Mouse (Mus musculus) CH12.LX (cell line): Measurements from ENCODE around the gene Dync1i1. TPM values are rescaled to one million over a fixed set of nuclear protein-coding genes. Genes with fewer than 3 reads are reported as not detected.

Experiments used
- DNase-seq: peaks from one replicate; pipeline ENCODE4 v3.0.0-alpha.2; 2013; ENCODE audit errors: extremely low read depth
- H3K27ac ChIP-seq: 2 replicates; pipeline ENCODE4 v1.5.1; 2012; ENCODE audit warnings: low read depth, mild to moderate bottlenecking, control low read depth, moderate library complexity; ENCODE audit not compliant: insufficient read depth
- H3K27me3 ChIP-seq: replicated peaks from 2 replicates; pipeline ENCODE3; 2012; ENCODE audit warnings: inconsistent platforms
- H3K36me3 ChIP-seq, 2 experiments: replicated peaks in 1 of 2; 2 replicates each; pipeline versions ENCODE3 to v1.6.1; 2012; ENCODE audit warnings: inconsistent platforms in 1 of 2, low read length in 1 of 2, mild to moderate bottlenecking in 1 of 2, mixed read lengths in 1 of 2, moderate library complexity in 1 of 2; ENCODE audit not compliant: control insufficient read depth in 1 of 2, insufficient read depth in 1 of 2
- H3K4me1 ChIP-seq, 2 experiments: 2 replicates each; pipeline ENCODE4 v1.6.1; 2012; ENCODE audit warnings: inconsistent platforms in 1 of 2, moderate library complexity in 1 of 2; ENCODE audit not compliant: insufficient read depth in 2 of 2, control insufficient read depth in 1 of 2
- H3K4me2 ChIP-seq: 2 replicates; pipeline ENCODE4 v1.6.1; 2012; ENCODE audit warnings: low read depth, mild to moderate bottlenecking, control low read depth; ENCODE audit not compliant: poor library complexity, insufficient read depth, severe bottlenecking
- H3K4me3 ChIP-seq, 3 experiments: fragments of 150-350 bp in 1 of 3; sonication (generic) in 1 of 3; replicated peaks in 1 of 3; 2 replicates each; pipeline versions ENCODE3 to v1.5.1; 2011 to 2012; ENCODE audit warnings: low read depth in 2 of 3, low read length in 2 of 3, mild to moderate bottlenecking in 2 of 3, moderate library complexity in 2 of 3, control low read depth in 1 of 3, improper control_type of control experiment in 1 of 3, inconsistent platforms in 1 of 3, mixed read lengths in 1 of 3; ENCODE audit not compliant: poor library complexity in 1 of 3
- H3K79me2 ChIP-seq: replicated peaks from 2 replicates; pipeline ENCODE4 v1.6.1; 2012; ENCODE audit warnings: mild to moderate bottlenecking, moderate library complexity; ENCODE audit not compliant: control insufficient read depth, poor library complexity, insufficient read depth, severe bottlenecking; ENCODE audit errors: extremely low read depth
- H3K9ac ChIP-seq: 2 replicates; pipeline ENCODE4 v1.6.1; 2012; ENCODE audit warnings: low read depth, mild to moderate bottlenecking, control low read depth, moderate library complexity; ENCODE audit not compliant: insufficient read depth
- H3K9me3 ChIP-seq: replicated peaks from 2 replicates; pipeline ENCODE3; 2012; ENCODE audit warnings: low read length, inconsistent platforms, mixed read lengths
- BHLHE40 ChIP-seq: IDR thresholded peaks from 2 replicates; pipeline ENCODE4 v1.6.1; 2011; ENCODE audit warnings: mild to moderate bottlenecking, low read depth, low read length, improper control_type of control experiment
- CHD1 ChIP-seq: IDR thresholded peaks from 2 replicates; pipeline ENCODE4 v1.6.1; 2012; ENCODE audit warnings: low read depth, low read length, improper control_type of control experiment, inconsistent platforms
- ETS1 ChIP-seq: conservative IDR thresholded peaks from 2 replicates; pipeline ENCODE4 v1.6.1; 2012; ENCODE audit warnings: low read depth, mild to moderate bottlenecking, inconsistent platforms, low read length, improper control_type of control experiment, moderate library complexity
- GABPA ChIP-seq: IDR thresholded peaks from 2 replicates; pipeline ENCODE4 v1.6.1; 2012; ENCODE audit warnings: low read depth, low read length, improper control_type of control experiment, inconsistent platforms; ENCODE audit not compliant: insufficient replicate concordance
- MEF2A ChIP-seq: IDR thresholded peaks from 2 replicates; pipeline ENCODE4 v1.6.1; 2014; ENCODE audit warnings: low read depth, mild to moderate bottlenecking, inconsistent platforms, low read length, improper control_type of control experiment, borderline replicate concordance
- MXI1 ChIP-seq: IDR thresholded peaks from 2 replicates; pipeline ENCODE4 v1.6.1; 2011; ENCODE audit warnings: mild to moderate bottlenecking, low read depth, low read length, improper control_type of control experiment
- MYC ChIP-seq: IDR thresholded peaks from 2 replicates; pipeline ENCODE4 v1.6.1; 2011; ENCODE audit warnings: low read depth, mild to moderate bottlenecking, improper control_type of control experiment, low read length
- NELFE ChIP-seq: IDR thresholded peaks from 2 replicates; pipeline ENCODE4 v1.6.1; 2011; ENCODE audit warnings: low read depth, low read length, improper control_type of control experiment
- POLR2AphosphoS2 ChIP-seq: IDR thresholded peaks from 2 replicates; pipeline ENCODE4 v1.6.1; 2011; ENCODE audit warnings: low read depth, low read length, improper control_type of control experiment
- RAD21 ChIP-seq: IDR thresholded peaks from 2 replicates; pipeline ENCODE4 v1.6.1; 2011; ENCODE audit warnings: low read depth, mild to moderate bottlenecking, low read length, improper control_type of control experiment, moderate library complexity
- SIN3A ChIP-seq: IDR thresholded peaks from 2 replicates; pipeline ENCODE4 v1.6.1; 2012; ENCODE audit warnings: low read length, improper control_type of control experiment, inconsistent platforms
- SMC3 ChIP-seq: IDR thresholded peaks from 2 replicates; pipeline ENCODE4 v1.6.1; 2011; ENCODE audit warnings: low read depth, low read length, improper control_type of control experiment
- UBTF ChIP-seq: IDR thresholded peaks from 2 replicates; pipeline ENCODE4 v1.6.1; 2012; ENCODE audit warnings: low read depth, mild to moderate bottlenecking, inconsistent platforms, low read length, improper control_type of control experiment, moderate library complexity
- ZC3H11A ChIP-seq: IDR thresholded peaks from 2 replicates; pipeline ENCODE4 v1.6.1; 2012; ENCODE audit warnings: low read depth, mild to moderate bottlenecking, inconsistent platforms, low read length, improper control_type of control experiment
- ZKSCAN1 ChIP-seq: IDR thresholded peaks from 2 replicates; pipeline ENCODE4 v1.6.1; 2012; ENCODE audit warnings: low read depth, inconsistent platforms, low read length, improper control_type of control experiment, borderline replicate concordance
- ZMIZ1 ChIP-seq: IDR thresholded peaks from 2 replicates; pipeline ENCODE4 v1.6.1; 2012; ENCODE audit warnings: low read depth, mild to moderate bottlenecking, inconsistent platforms, low read length, improper control_type of control experiment
- dilution Hi-C: fragments of 300-500 bp; cut with MboI; formaldehyde crosslinking; loops from 2 replicates; pipeline ENCODE4 v1.14.3; 2020; ENCODE audit warnings: low sequenced_read_pairs; ENCODE audit not compliant: extremely low pct_unique_long_range_greater_than_20kb, extremely low pct_ligation_motif_present
- in situ Hi-C: fragments of 300-500 bp; cut with MboI; formaldehyde crosslinking; loops from 3 replicates; pipeline ENCODE4 v1.14.3; 2019; ENCODE audit warnings: low sequenced_read_pairs, low pct_ligation_motif_present, low pct_unique_long_range_greater_than_20kb, mixed read lengths
- polyA plus RNA-seq: library from polyadenylated mRNA; unstranded; fragments of >175 nt; gene quantifications from 2 replicates; pipeline ENCODE4 v1.2.1, GENCODE M21; 2012; ENCODE audit warnings: low read depth; ENCODE audit not compliant: insufficient read length
- total RNA-seq, 2 experiments: library from RNA; depleted of rRNA; stranded (reverse); fragments of 300-350 nt in 1 of 2; fragments of >200 nt in 1 of 2; gene quantifications; 2 replicates each; pipeline ENCODE4 v1.2.3; 2012 to 2014

Gene Dync1i1
- total and polyA plus RNA-seq, 3 experiments: not detected

- Histone ChIP-seq H3K4me1 (peaks cover 0 to 10% of the 10 kb centered on the region in 2 experiments; a peak in 2 of 4 replicates), H3K27me3 (no peaks in the 10 kb centered on the region), H3K4me3 (no peak overlapping the region), H3K9me3 (no peaks in the 10 kb centered on the region), H3K9ac (no peak overlapping the region), H3K4me2 (no peak overlapping the region; the same call in 1 of the 2 replicates), H3K36me3 (no peaks in the 10 kb centered on the region), H3K79me2 (no peaks in the 10 kb centered on the region), H3K27ac (no peak overlapping the region)
- in situ Hi-C loops (no loop called here), dilution Hi-C loops (no loop called here)
- TF ChIP-seq SIN3A (no peak), ZMIZ1 (no peak), BHLHE40 (no peak), ETS1 (no peak; the same call in 1 of the 2 replicates), ZC3H11A (no peak), ZKSCAN1 (no peak)
- no peak for DNase-seq
These were observed 298.5 kb downstream of the Dync1i1 start for GRCm38 (mm10) chr6:6023976-6024375.

GRCm38 (mm10) chr6:6027664-6028063 is 302.2 kb downstream of the Dync1i1 start:
- Histone ChIP-seq H3K9me3 (no peaks in the 10 kb centered on the region), H3K36me3 (no peaks in the 10 kb centered on the region), H3K9ac (no peak overlapping the region), H3K79me2 (no peaks in the 10 kb centered on the region), H3K4me1 (peaks cover 0 to 10% of the 10 kb centered on the region in 2 experiments; a peak in 2 of 4 replicates), H3K4me2 (no peak overlapping the region), H3K27me3 (no peaks in the 10 kb centered on the region), H3K4me3 (no peak overlapping the region), H3K27ac (no peak overlapping the region)
- dilution Hi-C loops (no loop called here), in situ Hi-C loops (no loop called here)
- TF ChIP-seq MEF2A (no peak), SMC3 (no peak), CHD1 (no peak), MXI1 (no peak), RAD21 (no peak), GABPA (no peak), NELFE (no peak), POLR2AphosphoS2 (no peak), MYC (no peak), UBTF (no peak)
- no peak for DNase-seq
